Mouse (Mus musculus): ENCODE results near the gene Rpl23. TPM values are rescaled to one million over a fixed set of nuclear protein-coding genes. Genes with fewer than 3 reads are reported as not detected.
A peak's percentile ranks its signal among the peaks of the same experiment; 100 is the strongest.

Rpl23 gene
- polyA plus RNA-seq, 1 experiment: 695 TPM

DNA sequence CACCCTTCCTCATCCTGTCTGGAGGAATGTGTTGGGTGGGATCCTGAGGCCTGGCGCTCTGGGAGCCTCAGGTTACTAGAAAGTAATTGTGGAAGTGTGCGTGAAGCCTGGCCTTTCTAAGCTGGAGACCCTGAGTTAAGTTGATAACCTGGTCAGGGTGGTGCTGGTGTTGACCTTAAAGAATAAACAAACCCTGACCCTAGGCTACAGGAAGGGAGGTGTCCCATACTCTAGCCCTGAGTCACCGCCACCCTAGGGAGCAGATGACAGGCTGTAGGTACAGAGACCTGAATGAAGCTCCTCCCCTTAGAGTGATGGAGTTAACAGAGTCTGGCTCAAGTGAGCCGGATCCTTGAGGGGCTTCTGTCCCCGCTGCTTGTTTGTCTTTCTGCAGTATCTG is 21.6 kb upstream of the Rpl23 start:
- Histone ChIP-seq H3K27ac (ENCODE audit: insufficient read depth, low read depth, low read length) (no peak overlapping the region), H3K4me1 (ENCODE audit: control insufficient read depth, insufficient read depth, low read length) (peaks cover 44% of the 10 kb centered on the region), H3K4me3 (ENCODE audit: insufficient read depth, low read depth, low read length) (no peak overlapping the region)
- TF ChIP-seq POLR2A (IDR thresholded peaks at IDR 0.05; ENCODE audit: insufficient read depth, low read depth, low read length) (no peak), CTCF (IDR thresholded peaks at IDR 0.05; ENCODE audit: insufficient read depth, low read depth, low read length) (no peak)
- WGBS: 89% methylated on average over 5 of the region's 5 CpGs

DNA sequence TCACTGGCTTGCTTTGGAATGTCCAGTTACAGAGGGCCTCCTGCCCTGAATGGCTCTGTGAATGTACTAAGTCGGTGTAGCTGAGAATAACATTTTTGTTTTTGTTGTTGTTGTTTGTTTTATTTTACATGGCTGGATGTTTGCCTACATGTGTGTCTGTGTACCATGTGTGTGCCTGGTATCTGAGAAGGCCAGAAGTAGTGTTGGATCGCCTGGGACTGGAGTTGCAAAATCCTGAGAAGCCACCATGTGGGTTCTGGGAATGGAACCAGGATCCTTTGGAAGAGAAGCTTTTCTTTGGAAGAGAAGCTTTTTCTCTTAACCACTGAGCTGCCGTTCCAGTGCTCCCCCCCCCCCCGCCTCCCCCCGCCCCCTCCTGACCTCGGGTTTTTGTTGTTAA is 20.3 kb upstream of the Rpl23 start:
- H3K27ac ChIP-seq (ENCODE audit: insufficient read depth, low read depth, low read length): no peak overlapping the region
- TF ChIP-seq CTCF (IDR thresholded peaks at IDR 0.05; ENCODE audit: insufficient read depth, low read depth, low read length): no peak
- no peak for TF ChIP-seq POLR2A (IDR thresholded peaks at IDR 0.05; ENCODE audit: insufficient read depth, low read depth, low read length)
- peaks cover 34% of the 10 kb centered on the region for H3K4me1 ChIP-seq (ENCODE audit: control insufficient read depth, insufficient read depth, low read length)
- WGBS: 26% methylated on average over 6 of the region's 6 CpGs
- H3K4me3 ChIP-seq (ENCODE audit: insufficient read depth, low read depth, low read length): no peak overlapping the region

DNA sequence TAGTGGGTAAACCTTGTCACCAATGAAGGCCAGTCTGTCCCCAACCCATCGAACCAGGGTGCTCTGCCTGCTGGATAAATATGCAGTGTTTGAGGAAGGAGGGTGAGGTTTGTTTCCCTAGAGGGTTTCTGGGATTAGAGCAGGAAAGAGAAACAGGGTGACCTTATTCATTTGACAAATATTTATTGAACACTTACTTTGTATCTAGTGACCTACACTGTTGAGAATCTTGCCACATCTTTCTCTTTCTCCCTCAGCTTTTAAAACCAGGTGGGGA is 19.9 kb upstream of the Rpl23 start:
- WGBS: 32% methylated on average over 1 of the region's 1 CpGs
- peaks cover 34% of the 10 kb centered on the region for H3K4me1 ChIP-seq (ENCODE audit: control insufficient read depth, insufficient read depth, low read length)
- no peak for TF ChIP-seq CTCF (IDR thresholded peaks at IDR 0.05; ENCODE audit: insufficient read depth, low read depth, low read length)
- TF ChIP-seq POLR2A (IDR thresholded peaks at IDR 0.05; ENCODE audit: insufficient read depth, low read depth, low read length): no peak

DNA sequence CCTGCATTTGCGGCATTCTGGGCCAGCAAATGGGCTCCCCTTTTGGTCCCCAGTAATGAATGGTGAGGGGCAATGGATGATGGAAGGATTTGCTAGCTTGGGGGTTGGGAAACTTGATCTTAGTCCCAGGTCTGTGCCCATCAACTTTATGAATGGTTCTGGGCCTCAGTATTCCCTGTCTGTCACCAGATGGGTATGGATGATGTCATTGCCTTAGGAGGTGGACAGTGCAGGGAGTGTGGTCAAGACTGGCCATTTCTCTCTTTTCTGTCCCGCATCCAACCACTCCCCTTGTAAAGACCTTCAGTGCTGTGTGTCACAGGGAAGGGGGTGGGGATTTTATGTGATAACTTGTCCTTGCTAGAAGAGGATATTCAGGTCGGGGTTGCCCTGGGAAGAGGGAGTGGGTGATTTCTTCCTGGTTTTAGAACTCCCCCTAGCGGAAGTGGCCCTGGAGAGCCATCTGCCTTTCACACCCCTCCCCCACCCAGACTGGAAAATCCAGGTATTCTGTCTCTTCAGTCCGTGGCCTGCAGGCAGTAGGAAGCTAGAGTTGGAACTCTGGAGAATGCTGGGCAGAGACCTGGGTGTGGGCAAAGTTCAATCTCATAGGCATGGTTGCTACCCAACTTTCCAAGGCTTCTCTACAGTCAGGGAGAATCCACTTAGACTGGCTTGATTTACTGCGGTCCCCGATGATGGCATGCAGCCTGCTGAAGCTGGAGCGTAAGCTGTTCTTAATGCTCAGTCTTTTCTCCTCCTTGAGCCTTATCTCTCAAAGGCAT is 19.4 kb upstream of the Rpl23 start:
- TF ChIP-seq CTCF (IDR thresholded peaks at IDR 0.05; ENCODE audit: insufficient read depth, low read depth, low read length) (no peak), POLR2A (IDR thresholded peaks at IDR 0.05; ENCODE audit: insufficient read depth, low read depth, low read length) (no peak)
- 28% methylated on average over 8 of the region's 8 CpGs for WGBS
- H3K4me3 ChIP-seq (ENCODE audit: insufficient read depth, low read depth, low read length): peak overlapping the region; percentile 85
- peaks cover 33% of the 10 kb centered on the region for H3K4me1 ChIP-seq (ENCODE audit: control insufficient read depth, insufficient read depth, low read length)
- no peak overlapping the region for H3K27ac ChIP-seq (ENCODE audit: insufficient read depth, low read depth, low read length)

More for the DNA sequence above, 19.9 kb upstream of the Rpl23 start:
- H3K27ac ChIP-seq (ENCODE audit: insufficient read depth, low read depth, low read length): no peak overlapping the region
- no peak overlapping the region for H3K4me3 ChIP-seq (ENCODE audit: insufficient read depth, low read depth, low read length)

DNA sequence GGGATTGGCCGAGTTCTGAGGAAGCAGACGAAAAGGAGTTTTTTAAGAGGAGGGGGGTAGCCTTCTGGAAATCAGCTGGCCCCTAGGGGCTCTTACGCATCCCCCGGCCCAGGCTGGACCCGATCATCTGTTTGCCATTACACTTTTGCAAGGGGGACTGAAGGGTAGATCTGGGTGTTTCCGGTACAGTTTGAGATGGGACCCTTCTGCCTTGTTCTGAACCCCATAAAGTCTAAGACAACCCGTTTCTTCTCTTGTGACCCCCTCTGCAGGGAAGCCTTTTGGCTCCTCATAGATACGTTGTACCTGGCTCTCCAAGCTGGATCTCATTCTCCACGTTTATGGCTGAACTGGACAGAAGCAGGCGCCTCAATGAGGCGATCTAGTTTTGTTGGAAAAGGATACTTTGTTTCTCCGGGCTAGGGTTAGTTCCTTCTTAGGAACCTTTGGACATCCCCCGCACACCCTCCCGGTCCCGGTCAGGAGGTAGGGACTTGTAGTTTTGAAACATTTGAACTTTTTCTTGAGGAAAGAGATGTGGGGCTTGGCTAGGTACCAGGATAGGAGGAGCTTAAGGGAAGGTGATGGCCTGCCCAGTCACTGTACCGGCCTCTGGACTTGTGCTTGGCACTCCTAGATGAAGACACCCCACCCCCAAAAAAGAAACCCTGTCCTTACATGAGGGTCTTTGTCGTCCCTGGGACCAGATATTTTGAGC is 18.6 kb upstream of the Rpl23 start:
- WGBS: 5% methylated on average over 17 of the region's 17 CpGs
- Histone ChIP-seq H3K27ac (ENCODE audit: insufficient read depth, low read depth, low read length) (peak overlapping the region; percentile 70), H3K4me1 (ENCODE audit: control insufficient read depth, insufficient read depth, low read length) (peaks cover 26% of the 10 kb centered on the region), H3K4me3 (ENCODE audit: insufficient read depth, low read depth, low read length) (peak overlapping the region; percentile 85)
- TF ChIP-seq POLR2A (IDR thresholded peaks at IDR 0.05; ENCODE audit: insufficient read depth, low read depth, low read length) (no peak), CTCF (IDR thresholded peaks at IDR 0.05; ENCODE audit: insufficient read depth, low read depth, low read length) (no peak)

DNA sequence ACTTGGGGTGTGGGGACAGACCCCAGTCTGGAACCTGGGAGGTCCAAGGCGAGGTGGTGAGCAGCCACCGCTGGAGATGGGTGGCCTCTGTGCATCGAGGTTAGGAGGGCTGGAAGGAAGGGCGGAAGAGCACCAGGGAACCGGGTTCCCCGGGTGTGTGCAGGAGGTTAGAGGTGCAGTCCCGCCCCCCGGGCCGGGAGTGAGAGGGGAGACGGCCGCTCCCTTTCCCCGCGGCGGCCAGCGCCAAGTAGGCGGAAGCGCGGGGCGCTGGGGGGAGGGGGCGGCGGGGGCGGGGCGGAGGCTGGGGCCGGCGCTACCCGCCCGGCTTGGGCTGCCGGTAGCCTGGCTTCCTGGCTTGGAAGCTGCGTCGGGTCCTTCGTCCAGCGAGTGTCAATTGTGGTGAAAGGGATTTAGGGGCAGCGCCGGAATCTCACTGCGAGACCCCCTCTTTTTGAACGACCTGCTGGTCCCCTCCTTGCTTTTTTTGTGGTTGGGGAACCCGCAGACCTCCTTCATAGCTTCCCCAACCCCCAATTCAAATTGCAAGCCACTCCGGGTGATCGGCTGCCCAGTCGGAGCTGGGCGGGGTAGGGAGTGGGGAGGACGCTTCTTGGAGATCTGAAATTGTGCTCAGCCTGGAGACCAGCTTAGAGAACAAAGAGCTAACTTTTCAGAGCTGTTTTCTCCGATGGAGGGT is 17.9 kb upstream of the Rpl23 start:
- peak overlapping the region; percentile 85 for H3K4me3 ChIP-seq (ENCODE audit: insufficient read depth, low read depth, low read length)
- peak overlapping the region; percentile 89 for H3K27ac ChIP-seq (ENCODE audit: insufficient read depth, low read depth, low read length)
- H3K4me1 ChIP-seq (ENCODE audit: control insufficient read depth, insufficient read depth, low read length): peaks cover 22% of the 10 kb centered on the region
- under 1% methylated on average over 34 of the region's 43 CpGs for WGBS
- TF ChIP-seq CTCF (IDR thresholded peaks at IDR 0.05; ENCODE audit: insufficient read depth, low read depth, low read length) (no peak), POLR2A (IDR thresholded peaks at IDR 0.05; ENCODE audit: insufficient read depth, low read depth, low read length) (no peak)

DNA sequence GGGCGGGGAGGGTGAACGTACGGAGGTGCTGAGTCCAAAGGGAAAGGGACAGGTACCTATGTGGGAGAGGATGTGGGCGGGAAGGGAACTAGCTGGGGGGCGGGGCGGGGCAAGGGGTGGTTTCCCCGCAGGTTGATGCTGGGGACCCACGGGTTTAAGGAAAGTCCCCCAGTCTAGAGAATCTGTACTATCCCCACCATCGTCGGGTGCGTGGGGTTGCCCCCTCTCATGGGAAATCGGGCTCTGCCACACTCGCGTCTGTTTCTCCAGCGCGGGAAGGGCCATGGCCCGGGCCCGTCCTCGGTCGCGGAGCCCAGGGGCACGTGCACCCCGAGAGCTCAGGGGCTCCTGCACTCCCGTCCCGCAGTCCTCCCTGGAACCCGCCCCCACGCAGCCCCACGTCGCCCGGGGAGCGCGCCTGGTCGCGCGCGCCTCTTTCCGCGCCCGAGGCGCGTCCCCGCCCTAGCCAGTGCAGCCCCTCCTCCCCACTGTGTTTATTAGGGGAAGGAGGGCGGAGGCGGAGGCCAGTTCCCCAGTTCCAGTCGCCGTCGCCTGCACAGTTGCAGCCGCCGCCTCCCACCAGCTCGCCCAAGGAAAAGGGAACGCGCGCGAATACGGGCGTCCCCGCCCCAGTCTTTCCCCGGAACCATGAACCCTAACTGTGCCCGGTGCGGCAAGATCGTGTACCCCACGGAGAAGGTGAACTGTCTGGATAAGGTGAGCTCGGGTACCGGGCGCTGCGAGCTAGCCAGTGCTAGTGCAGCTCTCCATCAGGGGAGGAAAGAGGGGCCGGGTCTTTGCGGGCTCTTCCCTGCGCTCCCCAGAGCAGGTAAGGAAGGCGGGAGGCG is 17.1 kb upstream of the Rpl23 start:
- under 1% methylated on average over 71 of the region's 71 CpGs for WGBS
- H3K4me1 ChIP-seq (ENCODE audit: control insufficient read depth, insufficient read depth, low read length): peaks cover 17% of the 10 kb centered on the region
- TF ChIP-seq CTCF (IDR thresholded peaks at IDR 0.05; ENCODE audit: insufficient read depth, low read depth, low read length) (no peak), POLR2A (IDR thresholded peaks at IDR 0.05; ENCODE audit: insufficient read depth, low read depth, low read length) (peak; percentile 87)
- H3K27ac ChIP-seq (ENCODE audit: insufficient read depth, low read depth, low read length): peak overlapping the region; percentile 89
- H3K4me3 ChIP-seq (ENCODE audit: insufficient read depth, low read depth, low read length): peak overlapping the region; percentile 85

DNA sequence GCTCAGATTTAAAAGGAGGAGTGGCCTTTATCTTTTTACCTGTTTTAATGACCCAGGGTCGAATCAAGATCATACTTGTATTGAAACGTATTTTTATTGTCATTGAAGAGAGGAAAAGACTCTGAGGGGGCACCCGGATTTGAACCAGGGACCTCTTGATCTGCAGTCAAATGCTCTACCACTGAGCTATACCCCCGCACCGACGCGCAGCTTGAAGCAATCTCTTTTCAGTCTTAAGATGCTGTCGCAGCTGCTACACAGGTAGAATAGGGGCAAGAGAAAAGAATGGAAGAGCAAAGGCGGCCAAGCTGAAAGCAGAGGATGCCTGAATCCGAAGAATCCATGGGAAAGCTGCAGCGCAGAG is 16.5 kb upstream of the Rpl23 start, which contains the start of gene Lasp1:
Gene Lasp1 (plus strand): TSS at position 219 of the 364 bp plus-strand sequence.
- under 1% methylated on average over 11 of the region's 11 CpGs for WGBS

More for the DNA sequence above, 16.5 kb upstream of the Rpl23 start, which contains the start of gene Lasp1:
- H3K4me3 ChIP-seq (ENCODE audit: insufficient read depth, low read depth, low read length): peak within 1 kb of the TSS; percentile 85
- H3K4me1 ChIP-seq (ENCODE audit: control insufficient read depth, insufficient read depth, low read length): peaks cover 17% of the 10 kb centered on the region
- TF ChIP-seq POLR2A (IDR thresholded peaks at IDR 0.05; ENCODE audit: insufficient read depth, low read depth, low read length) (no peak), CTCF (IDR thresholded peaks at IDR 0.05; ENCODE audit: insufficient read depth, low read depth, low read length) (no peak)
- H3K27ac ChIP-seq (ENCODE audit: insufficient read depth, low read depth, low read length): peak within 1 kb of the TSS; percentile 89
